Mouse (Mus musculus): ENCODE results near the gene Gm20696. TPM values are rescaled to one million over a fixed set of nuclear protein-coding genes. Genes with fewer than 3 reads are reported as not detected.

Gene Gm20696
- polyA plus RNA-seq, 1 experiment, result 5.7 TPM

DNA sequence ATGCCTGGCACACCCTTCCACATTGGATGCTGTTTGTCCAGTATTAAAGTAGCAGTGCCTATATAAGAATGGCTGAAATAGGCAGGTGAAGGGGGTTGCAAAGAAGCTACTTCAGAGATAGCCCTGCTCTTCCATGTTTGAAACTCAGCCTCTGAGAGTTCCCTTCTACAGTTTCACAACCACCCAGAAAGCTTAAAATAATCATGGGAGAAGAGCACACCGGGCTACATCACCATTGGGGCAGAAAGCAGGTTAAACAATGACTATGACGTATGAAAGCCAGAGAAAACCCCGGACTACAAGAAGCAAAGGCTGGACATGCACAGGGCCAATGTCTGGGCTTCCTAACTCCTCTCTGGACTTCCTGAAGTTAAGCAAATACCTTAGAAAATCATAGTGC, 394.4 kb downstream of the Gm20696 start:
- H3K4me3 ChIP-seq (replicated peaks; ENCODE audit: control insufficient read depth, low read depth, low read length), result no peak overlapping the region
- TF ChIP-seq POLR2A (IDR thresholded peaks at IDR 0.05; ENCODE audit: borderline replicate concordance, control insufficient read depth, low read depth, low read length) (no peak), CTCF (IDR thresholded peaks at IDR 0.05; ENCODE audit: control insufficient read depth, insufficient read depth, low read length) (no peak)
- WGBS, result 53% methylated on average over 3 of the region's 3 CpGs
- H3K4me1 ChIP-seq (ENCODE audit: control insufficient read depth, insufficient read depth, low read length), result peaks cover 4% of the 10 kb centered on the region; the same call in 1 of the 2 replicates
- no peak overlapping the region for H3K27ac ChIP-seq (ENCODE audit: control insufficient read depth, insufficient read depth, low read depth, low read length, poor library complexity)

- Histone ChIP-seq H3K27ac (ENCODE audit: control insufficient read depth, insufficient read depth, low read depth, low read length, poor library complexity) (no peak overlapping the region), H3K4me1 (ENCODE audit: control insufficient read depth, insufficient read depth, low read length) (peaks cover 4% of the 10 kb centered on the region; the same call in 1 of the 2 replicates), H3K4me3 (replicated peaks; ENCODE audit: control insufficient read depth, low read depth, low read length) (no peak overlapping the region)
- no peak for TF ChIP-seq CTCF (IDR thresholded peaks at IDR 0.05; ENCODE audit: control insufficient read depth, insufficient read depth, low read length)
- no peak for TF ChIP-seq POLR2A (IDR thresholded peaks at IDR 0.05; ENCODE audit: borderline replicate concordance, control insufficient read depth, low read depth, low read length)
- WGBS, result 82% methylated on average over 7 of the region's 7 CpGs
These were observed 394.9 kb downstream of the Gm20696 start for GRCm38 (mm10) chr6:99271741-99272140.

GRCm38 (mm10) chr6:99269921-99270320, 396.7 kb downstream of the Gm20696 start:
- no peak for TF ChIP-seq CTCF (IDR thresholded peaks at IDR 0.05; ENCODE audit: control insufficient read depth, insufficient read depth, low read length)
- no peak for TF ChIP-seq POLR2A (IDR thresholded peaks at IDR 0.05; ENCODE audit: borderline replicate concordance, control insufficient read depth, low read depth, low read length)
- Histone ChIP-seq H3K27ac (ENCODE audit: control insufficient read depth, insufficient read depth, low read depth, low read length, poor library complexity) (no peak overlapping the region), H3K4me1 (ENCODE audit: control insufficient read depth, insufficient read depth, low read length) (peaks cover 6% of the 10 kb centered on the region; the same call in 1 of the 2 replicates), H3K4me3 (replicated peaks; ENCODE audit: control insufficient read depth, low read depth, low read length) (no peak overlapping the region)
- 21% methylated on average over 6 of the region's 6 CpGs for WGBS

GRCm38 (mm10) chr6:99268171-99269061, 398.2 kb downstream of the Gm20696 start:
- Histone ChIP-seq H3K27ac (ENCODE audit: control insufficient read depth, insufficient read depth, low read depth, low read length, poor library complexity) (no peak overlapping the region), H3K4me1 (ENCODE audit: control insufficient read depth, insufficient read depth, low read length) (peaks cover 4% of the 10 kb centered on the region; the same call in 1 of the 2 replicates), H3K4me3 (replicated peaks; ENCODE audit: control insufficient read depth, low read depth, low read length) (no peak overlapping the region)
- TF ChIP-seq POLR2A (IDR thresholded peaks at IDR 0.05; ENCODE audit: borderline replicate concordance, control insufficient read depth, low read depth, low read length), result no peak
- 85% methylated on average over 20 of the region's 20 CpGs for WGBS

DNA sequence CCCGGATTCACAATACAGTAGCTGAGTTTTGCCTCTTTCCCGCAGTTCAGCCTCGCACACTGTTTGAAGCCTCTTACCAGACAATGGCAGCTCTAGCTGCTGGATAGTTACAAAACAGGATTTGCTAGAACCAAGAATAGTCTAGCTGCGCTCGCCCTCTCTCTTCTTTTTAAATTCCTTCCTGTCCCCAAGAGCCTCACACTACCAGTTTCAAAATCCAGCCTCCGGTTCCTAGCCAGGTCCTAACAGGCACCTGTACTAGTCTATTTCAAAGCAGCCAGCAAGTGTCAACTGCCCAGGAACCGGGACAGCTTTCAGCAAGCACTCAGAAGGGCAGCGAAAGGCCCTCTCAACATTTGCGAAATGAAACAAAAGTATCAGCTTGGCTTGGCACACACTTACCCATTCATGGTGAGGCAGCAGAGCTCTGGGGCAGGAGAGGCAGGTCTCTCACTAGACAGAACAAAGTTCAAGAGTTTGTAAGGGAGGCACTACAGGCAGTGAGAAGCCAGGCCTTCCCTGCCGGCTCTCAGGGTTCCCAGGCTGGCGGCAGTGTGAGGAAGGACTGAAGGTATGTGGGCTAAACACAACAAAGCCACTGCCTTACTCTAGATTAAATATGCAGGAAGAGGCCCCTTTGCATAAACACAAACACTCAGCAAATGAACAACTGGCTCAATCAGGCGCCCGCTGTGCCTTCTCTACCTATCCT, 400.5 kb downstream of the Gm20696 start:
- H3K27ac ChIP-seq (ENCODE audit: control insufficient read depth, insufficient read depth, low read depth, low read length, poor library complexity), result peak overlapping the region; percentile 75
- TF ChIP-seq CTCF (IDR thresholded peaks at IDR 0.05; ENCODE audit: control insufficient read depth, insufficient read depth, low read length), result no peak
- TF ChIP-seq POLR2A (IDR thresholded peaks at IDR 0.05; ENCODE audit: borderline replicate concordance, control insufficient read depth, low read depth, low read length), result peak; percentile 55; the same call in 1 of the 2 replicates
- peak overlapping the region; percentile 70 for H3K4me3 ChIP-seq (replicated peaks; ENCODE audit: control insufficient read depth, low read depth, low read length)
- WGBS, result 7% methylated on average over 13 of the region's 13 CpGs
- H3K4me1 ChIP-seq (ENCODE audit: control insufficient read depth, insufficient read depth, low read length), result peaks cover 3% of the 10 kb centered on the region; the same call in 1 of the 2 replicates

- TF ChIP-seq CTCF (IDR thresholded peaks at IDR 0.05; ENCODE audit: control insufficient read depth, insufficient read depth, low read length), result no peak
- TF ChIP-seq POLR2A (IDR thresholded peaks at IDR 0.05; ENCODE audit: borderline replicate concordance, control insufficient read depth, low read depth, low read length), result no peak
- WGBS, result 10% methylated on average over 4 of the region's 4 CpGs
- Histone ChIP-seq H3K4me1 (ENCODE audit: control insufficient read depth, insufficient read depth, low read length) (peaks cover 3% of the 10 kb centered on the region; the same call in 1 of the 2 replicates), H3K27ac (ENCODE audit: control insufficient read depth, insufficient read depth, low read depth, low read length, poor library complexity) (peak overlapping the region; percentile 63; the same call in 1 of the 2 replicates), H3K4me3 (replicated peaks; ENCODE audit: control insufficient read depth, low read depth, low read length) (peak overlapping the region; percentile 44)
These were observed 401.4 kb downstream of the Gm20696 start for GRCm38 (mm10) chr6:99265173-99265572.

GRCm38 (mm10) chr6:99264192-99265093, 402.2 kb downstream of the Gm20696 start:
- no peak for TF ChIP-seq POLR2A (IDR thresholded peaks at IDR 0.05; ENCODE audit: borderline replicate concordance, control insufficient read depth, low read depth, low read length)
- no peak for TF ChIP-seq CTCF (IDR thresholded peaks at IDR 0.05; ENCODE audit: control insufficient read depth, insufficient read depth, low read length)
- WGBS, result 7% methylated on average over 13 of the region's 13 CpGs
- peak overlapping the region; percentile 87 for H3K27ac ChIP-seq (ENCODE audit: control insufficient read depth, insufficient read depth, low read depth, low read length, poor library complexity)
- peak overlapping the region; percentile 46 for H3K4me3 ChIP-seq (replicated peaks; ENCODE audit: control insufficient read depth, low read depth, low read length)
- H3K4me1 ChIP-seq (ENCODE audit: control insufficient read depth, insufficient read depth, low read length), result peaks cover 4% of the 10 kb centered on the region; the same call in 1 of the 2 replicates
